Mouse (Mus musculus) hindbrain, embryonic 10.5 days (tissue): ENCODE measurements around the gene BC024978. TPM values are rescaled to one million over a fixed set of nuclear protein-coding genes. Genes with fewer than 3 reads are reported as not detected.
A peak's percentile ranks its signal among the peaks of the same experiment; 100 is the strongest.

Source experiments
- DNase-seq: peaks from one replicate; pipeline ENCODE4 v3.0.0-alpha.2; 2017; ENCODE audit warnings: low spot score
- H3K27ac ChIP-seq: fragments of 300-500 bp; sonication (generic); 2 replicates; pipeline ENCODE4 v1.5.1; 2016; ENCODE audit warnings: mild to moderate bottlenecking, moderate library complexity
- H3K27me3 ChIP-seq: fragments of 300-500 bp; sonication (generic); 2 replicates; pipeline ENCODE4 v1.6.1; 2016; ENCODE audit warnings: mild to moderate bottlenecking; ENCODE audit not compliant: poor library complexity, insufficient read depth, severe bottlenecking
- H3K36me3 ChIP-seq: fragments of 300-500 bp; sonication (generic); 2 replicates; pipeline ENCODE4 v1.6.1; 2016; ENCODE audit warnings: mild to moderate bottlenecking, moderate library complexity
- H3K4me1 ChIP-seq: fragments of 300-500 bp; sonication (generic); replicated peaks from 2 replicates; pipeline ENCODE4 v1.6.1; 2016; ENCODE audit warnings: mild to moderate bottlenecking
- H3K4me3 ChIP-seq: fragments of 300-500 bp; sonication (generic); 2 replicates; pipeline ENCODE4 v1.5.1; 2016; ENCODE audit warnings: mild to moderate bottlenecking, moderate library complexity
- H3K9me3 ChIP-seq: fragments of 300-500 bp; sonication (generic); 2 replicates; pipeline ENCODE4 v1.6.1; 2016; ENCODE audit warnings: mild to moderate bottlenecking, moderate library complexity
- WGBS: fragments of 180-500 bp; shearing (Covaris S2); methylation state at CpG from one replicate; pipeline ENCODE4 v1.1.7; 2016; 5-methylcytosine and 5-hydroxymethylcytosine counted together
- microRNA counts: library from miRNA; unstranded; fragments of <30 nt; microRNA quantifications from one replicate; lab custom pipeline; 2017
- polyA plus RNA-seq: library from polyadenylated mRNA; unstranded; fragments of >200 nt; fragmentation: Nextera tagmentation; extraction: Ambion mirVana; gene quantifications from 2 replicates; pipeline ENCODE4 v1.2.1, GENCODE M21; 2016

Gene BC024978
- polyA plus RNA-seq, 1 experiment from 2014 or later = 4.3 TPM

- Histone ChIP-seq H3K9me3 (no peaks in the 10 kb centered on the region), H3K4me1 (peaks cover 60% of the 10 kb centered on the region), H3K27ac (peak overlapping the region; percentile 93), H3K4me3 (peak overlapping the region; percentile 83), H3K27me3 (0 out of 2 replicates have a peak, but pooled peaks cover 3% of the 10 kb centered on the region), H3K36me3 (peaks cover 27% of the 10 kb centered on the region)
- WGBS = 11% methylated on average over 27 of the region's 27 CpGs
- DNase-seq = peak; percentile 44
Measured at GRCm38 (mm10) chr7:27257046-27257851, 61.7 kb downstream of the BC024978 start.

GRCm38 (mm10) chr7:27257852-27258204, 62.2 kb downstream of the BC024978 start:
- H3K27ac ChIP-seq = peak overlapping the region; percentile 93
- WGBS = under 1% methylated on average over 6 of the region's 6 CpGs

GRCm38 (mm10) chr7:27258205-27258899, 62.8 kb downstream of the BC024978 start, which contains the start of gene Numbl:
TSS of gene Numbl (plus strand) at chr7:27258433.
- Histone ChIP-seq H3K27ac (peak within 1 kb of the TSS; percentile 93), H3K4me1 (peaks cover 60% of the 10 kb centered on the region), H3K4me3 (peak within 1 kb of the TSS; percentile 83), H3K36me3 (peaks cover 31% of the 10 kb centered on the region), H3K9me3 (no peaks in the 10 kb centered on the region), H3K27me3 (0 out of 2 replicates have a peak, but pooled peaks cover 3% of the 10 kb centered on the region)
- peak; percentile 96 for DNase-seq
- under 1% methylated on average over 47 of the region's 47 CpGs for WGBS

More at GRCm38 (mm10) chr7:27257852-27258204, 62.2 kb downstream of the BC024978 start:
- H3K4me1 ChIP-seq = peaks cover 60% of the 10 kb centered on the region
- 0 out of 2 replicates have a peak, but pooled peaks cover 3% of the 10 kb centered on the region for H3K27me3 ChIP-seq
- peaks cover 28% of the 10 kb centered on the region for H3K36me3 ChIP-seq
- DNase-seq = peak; percentile 68
- no peaks in the 10 kb centered on the region for H3K9me3 ChIP-seq
- H3K4me3 ChIP-seq = peak overlapping the region; percentile 83

GRCm38 (mm10) chr7:27259271-27259721, 63.7 kb downstream of the BC024978 start:
- H3K9me3 ChIP-seq = no peaks in the 10 kb centered on the region
- peaks cover 60% of the 10 kb centered on the region for H3K4me1 ChIP-seq
- 2% methylated on average over 9 of the region's 9 CpGs for WGBS
- H3K4me3 ChIP-seq = peak overlapping the region; percentile 83
- H3K36me3 ChIP-seq = peaks cover 37% of the 10 kb centered on the region
- 0 out of 2 replicates have a peak, but pooled peaks cover 3% of the 10 kb centered on the region for H3K27me3 ChIP-seq
- DNase-seq = peak; percentile 52
- H3K27ac ChIP-seq = peak overlapping the region; percentile 93

GRCm38 (mm10) chr7:27259771-27260170, 64.2 kb downstream of the BC024978 start:
- peaks cover 37% of the 10 kb centered on the region for H3K36me3 ChIP-seq
- WGBS = 51% methylated on average over 5 of the region's 5 CpGs
- no peak for DNase-seq
- H3K27me3 ChIP-seq = 0 out of 2 replicates have a peak, but pooled peaks cover 3% of the 10 kb centered on the region
- peak overlapping the region; percentile 93 for H3K27ac ChIP-seq
- peaks cover 60% of the 10 kb centered on the region for H3K4me1 ChIP-seq
- H3K9me3 ChIP-seq = no peaks in the 10 kb centered on the region
- H3K4me3 ChIP-seq = peak overlapping the region; percentile 83

MicroRNA genes within 50 kb of the gene (microRNA counts, 519-probe panel; counts per million panel counts)
- 1,255 counts per million, percentile 77 among the panel's probes with 10 or more counts for microRNA mmu-miR-1191 (lab: Ali Mortazavi, UCI)

Other genes starting within 250 kb of the BC024978 start
- not detected in 2 replicates for gene Cyp2a12, start 166.7 kb upstream of the BC024978 start, polyA plus RNA-seq
- not detected in 2 replicates for gene Cyp2f2, start 75.9 kb upstream of the BC024978 start, polyA plus RNA-seq
- gene Cyp2t4, start 42.1 kb upstream of the BC024978 start, polyA plus RNA-seq = 0.10 TPM in 1 of 2 replicates, not detected in the other
- 81.2 and 97.4 TPM in 2 replicates for gene Egln2, start 29.0 kb upstream of the BC024978 start, polyA plus RNA-seq
- gene Rab4b, start 16.9 kb upstream of the BC024978 start, polyA plus RNA-seq = 66.0 and 92.2 TPM in 2 replicates
- gene Gm21983, start 14.7 kb upstream of the BC024978 start, polyA plus RNA-seq = 0.20 TPM in 1 of 2 replicates, not detected in the other
- 1.2 and 2.2 TPM in 2 replicates for gene Mia, start 14.6 kb upstream of the BC024978 start, polyA plus RNA-seq
- gene Snrpa, start 490 bp downstream of the BC024978 start, polyA plus RNA-seq = 393 and 408 TPM in 2 replicates
- 5.6 and 6.8 TPM in 2 replicates for gene Itpkc, start 32.9 kb downstream of the BC024978 start, polyA plus RNA-seq
- gene Coq8b, start 37.2 kb downstream of the BC024978 start, polyA plus RNA-seq = 22.4 and 27.2 TPM in 2 replicates
- gene Numbl, start 62.7 kb downstream of the BC024978 start, polyA plus RNA-seq = 28.9 and 53.1 TPM in 2 replicates
- 5.8 and 7.5 TPM in 2 replicates for gene Ltbp4, start 141.9 kb downstream of the BC024978 start, polyA plus RNA-seq
- 76.3 and 87.4 TPM in 2 replicates for gene Shkbp1, start 160.2 kb downstream of the BC024978 start, polyA plus RNA-seq
- 0.50 TPM in 1 of 2 replicates, not detected in the other for gene Gm20479, start 161.6 kb downstream of the BC024978 start, polyA plus RNA-seq